ENCODE assay signal across 28 mouse cellular contexts in the genomic region with DNA sequence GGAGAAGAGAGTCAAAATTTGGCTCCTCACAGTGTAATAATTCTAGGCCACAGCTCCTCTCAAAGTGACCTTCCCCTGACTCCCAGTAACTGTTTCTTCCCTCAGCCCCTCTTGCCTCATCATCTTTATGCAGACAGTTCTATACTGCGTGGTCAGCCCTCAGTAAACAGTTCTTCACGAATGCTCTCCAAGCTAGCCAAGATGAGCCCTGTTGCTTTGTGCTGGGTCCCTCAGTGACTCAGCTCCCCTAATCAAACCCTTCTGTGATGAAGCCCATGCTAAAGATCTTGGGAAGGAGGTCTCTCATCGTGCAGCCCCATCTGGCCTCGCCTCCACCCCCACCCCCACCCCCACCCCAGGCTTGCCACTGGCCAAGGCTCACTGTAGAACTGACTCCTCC. TPM values are rescaled to one million over a fixed set of nuclear protein-coding genes. Genes with fewer than 3 reads are reported as not detected.
"Had no signal": no experiment of that assay in that cellular context is flagged by ENCODE, and none has a peak within 500 bp of the region (broad histone marks: within the 10 kb centered on the region; RNA-seq: fewer than 3 reads in every experiment).

No protein-coding gene starts in this region.

- H3K36me3 ChIP-seq: heart, embryonic 13.5 days; heart, embryonic 15.5 days; hindbrain, embryonic 13.5 days; hindbrain, embryonic 15.5 days; kidney, embryonic 15.5 days; limb, embryonic 13.5 days; limb, embryonic 15.5 days; liver, embryonic 12.5 days had no signal

- H3K27ac ChIP-seq: gastrocnemius, adult 2 months; heart, embryonic 13.5 days; heart, embryonic 15.5 days; hindbrain, embryonic 13.5 days; hindbrain, embryonic 15.5 days; kidney, embryonic 15.5 days; kidney, postnatal 0 days; limb, embryonic 13.5 days; limb, embryonic 15.5 days; liver, embryonic 12.5 days; liver, embryonic 14.5 days had no signal

- H3K9ac ChIP-seq: heart, embryonic 13.5 days; heart, embryonic 15.5 days; hindbrain, embryonic 13.5 days; hindbrain, embryonic 15.5 days; kidney, embryonic 15.5 days; limb, embryonic 13.5 days; limb, embryonic 15.5 days; liver, embryonic 12.5 days; liver, embryonic 14.5 days had no signal

- H3K4me2 ChIP-seq: heart, embryonic 11.5 days; heart, embryonic 13.5 days; heart, embryonic 15.5 days; hindbrain, embryonic 13.5 days; hindbrain, embryonic 15.5 days; kidney, embryonic 15.5 days; limb, embryonic 13.5 days; limb, embryonic 15.5 days; liver, embryonic 12.5 days had no signal

- H3K4me1 ChIP-seq: liver, embryonic 12.5 days had no signal

- ATAC-seq: inflammation-experienced regulatory T-cells, adult 6 months; intestine, embryonic 16.5 days; liver, embryonic 12.5 days had no signal

- H3K9me3 ChIP-seq: heart, embryonic 13.5 days; heart, embryonic 15.5 days; hindbrain, embryonic 13.5 days; hindbrain, embryonic 15.5 days; kidney, embryonic 15.5 days; limb, embryonic 13.5 days; limb, embryonic 15.5 days; liver, embryonic 12.5 days had no signal

- H3K27me3 ChIP-seq: heart, embryonic 13.5 days; heart, embryonic 15.5 days; hindbrain, embryonic 13.5 days; hindbrain, embryonic 15.5 days; kidney, embryonic 15.5 days; limb, embryonic 13.5 days; limb, embryonic 15.5 days; liver, embryonic 12.5 days had no signal

- H3K4me3 ChIP-seq: gastrocnemius, adult 2 months; heart, embryonic 13.5 days; heart, embryonic 15.5 days; hindbrain, embryonic 13.5 days; hindbrain, embryonic 15.5 days; kidney, embryonic 15.5 days; limb, embryonic 13.5 days; limb, embryonic 15.5 days; liver, embryonic 12.5 days had no signal

- DNase-seq: gastrocnemius, adult 2 months; gastrocnemius, postnatal 10 days; gastrocnemius, postnatal 25 days; heart, adult 18-20 months; heart, postnatal 14 days; heart, postnatal 36 days; kidney, adult 11 months; kidney, adult 2 months; kidney, adult 9 months; kidney, postnatal 14 days; kidney, postnatal 36 days; layer of hippocampus, postnatal 36 days; left cerebral cortex, postnatal 4 days; lung, adult 18-20 months had no signal

RNA-seq across cellular contexts. Expression of gene Dkk3, which starts 41.9 kb away (rescaled TPM):
- total RNA-seq: granulocyte monocyte progenitor cell, adult 5-6 weeks had no signal
